Mouse (Mus musculus): ENCODE data around the gene Sh3bp5. TPM values are rescaled to one million over a fixed set of nuclear protein-coding genes. Genes with fewer than 3 reads are reported as not detected.

Sh3bp5 gene
- total RNA-seq, 2 experiments from 2014 or later: 55.1 to 58.5 TPM

- no peak for DNase-seq
- intact Hi-C loops (cut with DNase I): no loop called here
- Histone ChIP-seq H3K4me3 (no peak overlapping the region), H3K27ac (no peak overlapping the region)
- TF ChIP-seq CTCF (IDR thresholded peaks at IDR 0.05): no peak
Observed at GRCm38 (mm10) chr14:31383470-31384050, 52.3 kb downstream of the Sh3bp5 start.

- DNase-seq: no peak
- no peak overlapping the region for H3K4me3 ChIP-seq
- H3K27ac ChIP-seq: no peak overlapping the region
- TF ChIP-seq CTCF (IDR thresholded peaks at IDR 0.05): no peak
- intact Hi-C loops (cut with DNase I): no loop called here
Observed at GRCm38 (mm10) chr14:31382276-31382675, 53.6 kb downstream of the Sh3bp5 start.

GRCm38 (mm10) chr14:31376331-31376730, 59.5 kb downstream of the Sh3bp5 start:
- intact Hi-C loops (cut with DNase I): no loop called here
- TF ChIP-seq CTCF (IDR thresholded peaks at IDR 0.05): no peak
- Histone ChIP-seq H3K4me3 (no peak overlapping the region), H3K27ac (no peak overlapping the region)
- DNase-seq: no peak

GRCm38 (mm10) chr14:31374390-31374789, 61.5 kb downstream of the Sh3bp5 start:
- Histone ChIP-seq H3K4me3 (no peak overlapping the region), H3K27ac (no peak overlapping the region)
- TF ChIP-seq CTCF (IDR thresholded peaks at IDR 0.05): no peak
- no peak for DNase-seq
- intact Hi-C loops (cut with DNase I): no loop called here

DNA sequence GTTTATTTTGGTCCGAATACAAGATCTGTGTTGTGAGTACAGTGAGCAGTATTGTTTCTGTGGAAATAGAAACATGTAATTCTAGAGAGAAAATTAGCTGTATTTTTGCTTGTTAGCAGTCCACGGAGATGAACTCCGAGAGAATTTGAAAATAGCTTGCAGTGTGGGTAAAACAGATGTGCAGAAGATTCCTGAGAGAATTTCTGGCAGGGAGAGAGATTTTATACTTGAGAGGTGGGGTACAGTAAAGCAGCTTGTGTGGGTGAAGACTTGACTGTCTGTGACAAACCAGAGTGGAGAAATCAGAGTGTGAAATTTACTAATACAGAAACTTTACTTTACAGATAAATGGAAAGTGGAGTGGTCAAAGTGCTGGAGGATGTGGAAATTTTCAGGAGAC, 66.5 kb downstream of the Sh3bp5 start:
- DNase-seq: no peak
- Histone ChIP-seq H3K4me3 (no peak overlapping the region), H3K27ac (no peak overlapping the region)
- intact Hi-C loops (cut with DNase I): no loop called here
- TF ChIP-seq CTCF (IDR thresholded peaks at IDR 0.05): no peak

- no peak for DNase-seq
- TF ChIP-seq CTCF (IDR thresholded peaks at IDR 0.05): no peak
- no peak overlapping the region for H3K27ac ChIP-seq
- no peak overlapping the region for H3K4me3 ChIP-seq
- intact Hi-C loops (cut with DNase I): loop anchor here (1.0 kb wide), 1 partner anchor 17 kb away; no protein-coding TSS in a partner anchor
Observed at GRCm38 (mm10) chr14:31367951-31368350, 67.9 kb downstream of the Sh3bp5 start.

GRCm38 (mm10) chr14:31365350-31365749, 70.5 kb downstream of the Sh3bp5 start:
- no peak overlapping the region for H3K4me3 ChIP-seq
- H3K27ac ChIP-seq: no peak overlapping the region
- peak; percentile 83 for DNase-seq
- peak; percentile 88; the same call in 1 of the 2 replicates for TF ChIP-seq CTCF (IDR thresholded peaks at IDR 0.05)
- intact Hi-C loops (cut with DNase I): loop anchor here (2.0 kb wide), 1 partner anchor 107 kb away; no protein-coding TSS in a partner anchor

DNA sequence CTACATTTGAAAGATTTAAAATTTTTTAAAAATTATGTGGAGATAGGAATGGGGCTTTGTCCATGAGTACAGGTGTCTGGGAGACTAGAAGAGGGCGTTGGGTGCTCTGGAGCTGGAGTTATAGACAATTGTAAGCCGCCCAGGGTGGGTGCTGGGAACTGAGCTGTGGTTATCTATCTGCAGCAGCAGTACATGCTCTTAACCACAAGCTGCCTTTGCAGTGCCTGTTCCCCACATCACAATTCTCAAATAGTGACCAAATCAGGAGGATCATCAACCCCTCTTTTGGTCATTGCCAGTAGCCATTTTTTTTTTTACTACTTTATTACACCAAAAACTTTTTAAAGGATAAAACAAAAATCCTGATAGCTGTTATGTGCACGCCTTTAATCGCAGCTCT, 71.3 kb downstream of the Sh3bp5 start:
- Histone ChIP-seq H3K27ac (no peak overlapping the region), H3K4me3 (no peak overlapping the region)
- no peak for DNase-seq
- TF ChIP-seq CTCF (IDR thresholded peaks at IDR 0.05): no peak
- intact Hi-C loops (cut with DNase I): loop anchor here (2.0 kb wide), 1 partner anchor 108 kb away; no protein-coding TSS in a partner anchor

- intact Hi-C loops (cut with DNase I): no loop called here
- no peak for TF ChIP-seq CTCF (IDR thresholded peaks at IDR 0.05)
- H3K27ac ChIP-seq: no peak overlapping the region
- no peak overlapping the region for H3K4me3 ChIP-seq
- DNase-seq: no peak
Observed at GRCm38 (mm10) chr14:31362236-31362635, 73.6 kb downstream of the Sh3bp5 start.

GRCm38 (mm10) chr14:31345367-31345766, 90.5 kb downstream of the Sh3bp5 start:
- Histone ChIP-seq H3K27ac (peak overlapping the region; percentile 46; the same call in 1 of the 2 replicates), H3K4me3 (no peak overlapping the region)
- intact Hi-C loops (cut with DNase I): no loop called here
- DNase-seq: no peak
- no peak for TF ChIP-seq CTCF (IDR thresholded peaks at IDR 0.05)

GRCm38 (mm10) chr14:31343241-31343640, 92.6 kb downstream of the Sh3bp5 start:
- no peak for DNase-seq
- H3K27ac ChIP-seq: peak overlapping the region; percentile 81
- intact Hi-C loops (cut with DNase I): no loop called here

GRCm38 (mm10) chr14:31337947-31338346, 97.9 kb downstream of the Sh3bp5 start:
- no peak for TF ChIP-seq CTCF (IDR thresholded peaks at IDR 0.05)
- H3K4me3 ChIP-seq: peak overlapping the region; percentile 94
- peak overlapping the region; percentile 99; the same call in 1 of the 2 replicates for H3K27ac ChIP-seq
- intact Hi-C loops (cut with DNase I): loop anchor here (5.0 kb wide), 1 partner anchor 86 kb away; the partner anchor contains the start of genes Bap1 and Phf7
- no peak for DNase-seq

More at GRCm38 (mm10) chr14:31343241-31343640, 92.6 kb downstream of the Sh3bp5 start:
- peak overlapping the region; percentile 23; the same call in 1 of the 2 replicates for H3K4me3 ChIP-seq
- TF ChIP-seq CTCF (IDR thresholded peaks at IDR 0.05): no peak

GRCm38 (mm10) chr14:31337406-31337805, 98.5 kb downstream of the Sh3bp5 start:
- no peak for DNase-seq
- Histone ChIP-seq H3K27ac (peak overlapping the region; percentile 99), H3K4me3 (peak overlapping the region; percentile 94)
- intact Hi-C loops (cut with DNase I): loop anchor here (5.0 kb wide), 1 partner anchor 85 kb away; the partner anchor contains the start of genes Bap1 and Phf7
- TF ChIP-seq CTCF (IDR thresholded peaks at IDR 0.05): no peak
